Mouse (Mus musculus): ENCODE data around the gene Rbm42.

DNA sequence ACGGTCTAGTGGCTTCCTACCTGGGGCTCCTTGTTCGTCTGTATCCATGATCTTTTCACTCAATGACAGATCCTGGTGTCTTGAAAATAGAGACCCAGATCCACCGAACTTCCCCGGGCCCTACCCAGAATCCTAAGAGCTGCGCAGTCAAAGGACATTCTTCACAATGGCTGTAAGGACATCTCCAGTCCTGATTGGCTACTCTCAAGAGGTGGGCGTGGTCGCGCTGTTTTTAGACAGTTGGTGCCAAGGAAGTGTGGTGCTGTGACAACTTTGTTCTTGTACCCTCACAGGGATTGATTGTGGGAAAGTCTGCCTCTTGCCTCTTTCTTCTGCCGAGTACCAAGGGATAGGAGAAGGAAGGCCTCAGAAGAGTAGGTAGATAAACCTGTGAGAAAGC, 21.4 kb upstream of the Rbm42 start, which contains the start of gene Pmis2:
- TF ChIP-seq CTCF (IDR thresholded peaks at IDR 0.05; ENCODE audit: low read depth) (no peak), EP300 (IDR thresholded peaks at IDR 0.05; ENCODE audit: low read depth) (no peak)

Measured in heart, postnatal 0 days (tissue).